Mouse (Mus musculus): ENCODE data around the gene Trpv4. TPM values are rescaled to one million over a fixed set of nuclear protein-coding genes. Genes with fewer than 3 reads are reported as not detected.

The Trpv4 gene
- polyA plus RNA-seq, 1 experiment from 2014 or later = 0.38 TPM

GRCm38 (mm10) chr5:114597652-114598051 is 60.6 kb downstream of the Trpv4 start:
- no peaks in the 10 kb centered on the region for H3K9me3 ChIP-seq (ENCODE audit: low read length)
- ATAC-seq (0 out of 2 replicates have a peak, but pooled peaks have one; percentile 5), DNase-seq (no peak)
- H3K36me3 ChIP-seq (replicated peaks; ENCODE audit: insufficient read depth, low read length) = no peaks in the 10 kb centered on the region
- TF ChIP-seq EP300 (IDR thresholded peaks at IDR 0.05; ENCODE audit: low read depth) (no peak), CTCF (IDR thresholded peaks at IDR 0.05; ENCODE audit: low read depth) (no peak)
- H3K27me3 ChIP-seq (ENCODE audit: insufficient read depth, low read length) = no peaks in the 10 kb centered on the region
- no peak overlapping the region for H3K4me3 ChIP-seq (ENCODE audit: low read depth, low read length)
- H3K4me1 ChIP-seq (ENCODE audit: insufficient read depth) = peaks cover 58% of the 10 kb centered on the region
- 19% methylated on average over 6 of the region's 6 CpGs for WGBS (ENCODE audit: insufficient replicate concordance)
- H3K4me2 ChIP-seq (ENCODE audit: low read depth, low read length) = peak overlapping the region; percentile 10; the same call in 1 of the 2 replicates
- H3K9ac ChIP-seq (replicated peaks) = no peak overlapping the region
- H3K27ac ChIP-seq (ENCODE audit: low read depth) = peak overlapping the region; percentile 90

DNA sequence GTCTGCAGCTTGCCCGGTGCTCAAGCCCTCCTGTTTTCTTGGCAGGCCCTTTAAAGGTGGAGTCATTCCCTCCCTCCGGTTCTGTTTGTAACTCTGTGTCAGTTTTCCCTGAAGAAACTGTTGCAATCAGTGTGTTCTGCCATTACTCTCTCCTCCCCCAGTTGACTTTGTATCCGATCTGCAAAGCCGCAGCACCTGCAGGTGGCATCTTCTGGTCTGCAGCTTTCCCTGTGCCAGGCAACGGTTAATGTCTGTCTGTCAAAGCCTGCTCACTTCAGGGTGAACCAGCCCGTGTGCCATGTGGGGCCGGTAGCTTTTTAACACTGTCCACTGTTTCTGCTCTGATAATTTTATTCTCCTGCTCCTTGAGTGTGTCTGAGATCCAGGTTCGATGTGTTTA is 61.0 kb downstream of the Trpv4 start:
- Histone ChIP-seq H3K4me2 (ENCODE audit: low read depth, low read length) (peak overlapping the region; percentile 56), H3K27me3 (ENCODE audit: insufficient read depth, low read length) (no peaks in the 10 kb centered on the region), H3K27ac (ENCODE audit: low read depth) (peak overlapping the region; percentile 90), H3K4me1 (ENCODE audit: insufficient read depth) (peaks cover 62% of the 10 kb centered on the region), H3K36me3 (replicated peaks; ENCODE audit: insufficient read depth, low read length) (no peaks in the 10 kb centered on the region), H3K4me3 (ENCODE audit: low read depth, low read length) (no peak overlapping the region), H3K9me3 (ENCODE audit: low read length) (no peaks in the 10 kb centered on the region), H3K9ac (replicated peaks) (no peak overlapping the region)
- DNase-seq = peak; percentile 41
- TF ChIP-seq EP300 (IDR thresholded peaks at IDR 0.05; ENCODE audit: low read depth) = no peak
- no peak for TF ChIP-seq CTCF (IDR thresholded peaks at IDR 0.05; ENCODE audit: low read depth)
- ATAC-seq = peak; percentile 20; the same call in 1 of the 2 replicates
- 31% methylated on average over 8 of the region's 8 CpGs for WGBS (ENCODE audit: insufficient replicate concordance)

DNA sequence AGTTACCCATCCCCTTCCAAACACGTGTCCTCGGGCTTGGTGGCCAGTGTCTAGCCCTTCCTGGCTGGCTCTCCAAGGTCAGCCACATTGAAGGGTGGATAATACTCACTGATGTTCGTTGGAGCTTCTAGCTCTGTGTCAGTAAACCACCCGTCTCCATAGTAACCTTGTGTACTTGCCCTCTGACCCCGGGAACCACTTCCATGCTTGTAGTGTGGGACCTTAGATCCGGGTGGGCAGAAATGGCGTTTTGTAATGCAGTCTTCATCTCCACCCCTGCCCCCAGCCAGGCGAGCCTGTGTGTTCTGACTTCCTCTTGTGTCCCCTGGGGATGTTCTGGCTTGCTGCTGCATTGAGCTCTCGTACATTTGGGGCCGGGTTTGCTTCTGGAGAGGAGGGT is 61.6 kb downstream of the Trpv4 start:
- Histone ChIP-seq H3K36me3 (replicated peaks; ENCODE audit: insufficient read depth, low read length) (no peaks in the 10 kb centered on the region), H3K4me2 (ENCODE audit: low read depth, low read length) (peak overlapping the region; percentile 56), H3K27me3 (ENCODE audit: insufficient read depth, low read length) (no peaks in the 10 kb centered on the region), H3K4me1 (ENCODE audit: insufficient read depth) (peaks cover 66% of the 10 kb centered on the region), H3K4me3 (ENCODE audit: low read depth, low read length) (no peak overlapping the region), H3K9me3 (ENCODE audit: low read length) (no peaks in the 10 kb centered on the region), H3K27ac (ENCODE audit: low read depth) (peak overlapping the region; percentile 90), H3K9ac (replicated peaks) (no peak overlapping the region)
- 10% methylated on average over 10 of the region's 10 CpGs for WGBS (ENCODE audit: insufficient replicate concordance)
- DNase-seq = peak; percentile 59
- TF ChIP-seq EP300 (IDR thresholded peaks at IDR 0.05; ENCODE audit: low read depth) (no peak), CTCF (IDR thresholded peaks at IDR 0.05; ENCODE audit: low read depth) (no peak)
- peak; percentile 63 for ATAC-seq

DNA sequence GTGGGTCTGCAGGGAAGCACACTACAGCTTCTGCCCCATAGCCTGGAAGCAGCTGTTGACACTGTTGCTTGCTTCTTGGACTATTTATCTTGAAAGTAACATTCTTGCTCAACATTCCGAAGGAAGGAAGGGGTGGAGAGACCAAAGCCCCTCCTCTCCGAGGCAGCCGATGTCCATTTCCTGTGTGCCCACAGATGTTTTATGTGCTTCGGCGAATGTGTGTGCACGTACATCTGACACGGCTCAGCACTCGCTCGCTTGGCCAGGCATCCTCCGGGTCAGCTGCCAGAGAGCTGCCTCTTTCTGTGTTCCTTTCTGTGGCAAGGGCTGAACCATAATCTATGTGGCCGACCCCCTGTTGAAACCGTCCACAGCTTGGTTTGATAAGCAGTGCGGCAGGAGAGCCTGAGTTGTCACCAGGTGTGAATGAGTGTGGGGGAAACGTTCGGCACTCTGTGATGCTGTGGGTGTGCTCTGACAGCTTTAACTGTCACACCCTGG is 63.4 kb downstream of the Trpv4 start:
- H3K4me2 ChIP-seq (ENCODE audit: low read depth, low read length) = peak overlapping the region; percentile 58

GRCm38 (mm10) chr5:114593949-114594348 is 64.3 kb downstream of the Trpv4 start:
- 52% methylated on average over 5 of the region's 5 CpGs for WGBS (ENCODE audit: insufficient replicate concordance)
- Histone ChIP-seq H3K36me3 (replicated peaks; ENCODE audit: insufficient read depth, low read length) (no peaks in the 10 kb centered on the region), H3K27me3 (ENCODE audit: insufficient read depth, low read length) (no peaks in the 10 kb centered on the region), H3K9ac (replicated peaks) (no peak overlapping the region), H3K27ac (ENCODE audit: low read depth) (peak overlapping the region; percentile 90), H3K4me2 (ENCODE audit: low read depth, low read length) (peak overlapping the region; percentile 58; the same call in 1 of the 2 replicates), H3K9me3 (ENCODE audit: low read length) (no peaks in the 10 kb centered on the region), H3K4me3 (ENCODE audit: low read depth, low read length) (no peak overlapping the region), H3K4me1 (ENCODE audit: insufficient read depth) (peaks cover 88% of the 10 kb centered on the region)
- no peak for TF ChIP-seq EP300 (IDR thresholded peaks at IDR 0.05; ENCODE audit: low read depth)
- no peak for TF ChIP-seq CTCF (IDR thresholded peaks at IDR 0.05; ENCODE audit: low read depth)
- DNase-seq (no peak), ATAC-seq (no peak)

More for the DNA sequence above, 63.4 kb downstream of the Trpv4 start:
- Histone ChIP-seq H3K27me3 (ENCODE audit: insufficient read depth, low read length) (no peaks in the 10 kb centered on the region), H3K4me3 (ENCODE audit: low read depth, low read length) (peak overlapping the region; percentile 15; the same call in 1 of the 2 replicates), H3K36me3 (replicated peaks; ENCODE audit: insufficient read depth, low read length) (no peaks in the 10 kb centered on the region), H3K4me1 (ENCODE audit: insufficient read depth) (peaks cover 84% of the 10 kb centered on the region), H3K9ac (replicated peaks) (peak overlapping the region; percentile 41; the same call in 1 of the 2 replicates), H3K27ac (ENCODE audit: low read depth) (peak overlapping the region; percentile 90), H3K9me3 (ENCODE audit: low read length) (no peaks in the 10 kb centered on the region)
- DNase-seq = peak; percentile 61
- TF ChIP-seq CTCF (IDR thresholded peaks at IDR 0.05; ENCODE audit: low read depth) (no peak), EP300 (IDR thresholded peaks at IDR 0.05; ENCODE audit: low read depth) (0 out of 2 replicates have a peak, but pooled peaks have one; percentile 27)
- ATAC-seq = peak; percentile 55
- WGBS (ENCODE audit: insufficient replicate concordance) = 14% methylated on average over 15 of the region's 15 CpGs

DNA sequence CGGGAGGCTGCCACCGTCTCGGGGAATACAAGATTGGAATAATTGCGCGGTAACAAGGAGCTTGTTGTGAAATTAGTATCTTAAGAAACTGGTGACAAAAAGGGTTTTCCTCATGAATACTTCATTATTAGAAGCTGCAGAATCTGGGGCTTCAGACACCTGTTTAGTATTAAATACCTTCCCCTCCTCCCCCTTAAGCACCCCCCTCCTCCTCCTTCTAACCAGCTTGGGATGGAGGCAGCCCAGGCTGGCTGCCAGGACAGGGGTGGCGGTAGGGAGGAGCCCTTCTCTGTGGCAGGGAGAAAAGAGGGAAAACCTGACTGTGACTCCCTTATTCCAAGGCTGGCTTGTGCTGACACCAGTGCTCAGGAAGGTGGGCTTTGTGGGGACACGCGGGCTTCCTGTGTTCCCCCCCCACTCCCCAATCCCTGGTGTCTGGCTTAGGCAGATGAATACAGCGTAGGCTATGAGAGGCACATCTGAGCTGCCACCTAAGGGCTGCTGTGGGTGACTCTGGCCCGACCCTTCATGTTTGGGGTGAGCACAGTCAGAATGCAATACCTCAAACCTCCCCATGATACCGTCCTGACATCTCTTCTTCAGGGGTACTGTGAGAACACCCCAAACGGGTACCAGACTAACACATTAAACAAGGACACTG is 64.9 kb downstream of the Trpv4 start:
- no peaks in the 10 kb centered on the region for H3K27me3 ChIP-seq (ENCODE audit: insufficient read depth, low read length)
- DNase-seq (no peak), ATAC-seq (no peak)
- peaks cover 91% of the 10 kb centered on the region for H3K4me1 ChIP-seq (ENCODE audit: insufficient read depth)
- no peak overlapping the region for H3K4me2 ChIP-seq (ENCODE audit: low read depth, low read length)
- no peaks in the 10 kb centered on the region for H3K36me3 ChIP-seq (replicated peaks; ENCODE audit: insufficient read depth, low read length)
- no peaks in the 10 kb centered on the region for H3K9me3 ChIP-seq (ENCODE audit: low read length)
- H3K4me3 ChIP-seq (ENCODE audit: low read depth, low read length) = no peak overlapping the region
- WGBS (ENCODE audit: insufficient replicate concordance) = 62% methylated on average over 11 of the region's 12 CpGs
- H3K9ac ChIP-seq (replicated peaks) = no peak overlapping the region
- TF ChIP-seq EP300 (IDR thresholded peaks at IDR 0.05; ENCODE audit: low read depth) (no peak), CTCF (IDR thresholded peaks at IDR 0.05; ENCODE audit: low read depth) (no peak)
- H3K27ac ChIP-seq (ENCODE audit: low read depth) = no peak overlapping the region
